Mouse (Mus musculus) neutrophil, adult 59 days (primary cell): ENCODE results near the gene Pde3a. TPM values are rescaled to one million over a fixed set of nuclear protein-coding genes. Genes with fewer than 3 reads are reported as not detected.

ENCODE experiments used
- total RNA-seq, 2 experiments: library from RNA; stranded (reverse); gene quantifications; 1 replicate in 1 of 2; 2 replicates in 1 of 2; pipeline ENCODE4 v1.2.4; 2023

Pde3a gene
- under 1 TPM; 0.20 to 0.37 TPM for total RNA-seq

GRCm38 (mm10) chr6:141248691-141249584, at the start of gene Pde3a:
Gene Pde3a, plus strand, starts transcription at chr6:141249269.

GRCm38 (mm10) chr6:141523747-141524640, 274.9 kb downstream of the Pde3a start, which contains the start of gene Slco1c1:
Gene Slco1c1, plus strand, starts transcription at chr6:141524368.

